Mouse (Mus musculus) gastrocnemius, postnatal 14 days (tissue): ENCODE data around the gene Susd3. TPM values are rescaled to one million over a fixed set of nuclear protein-coding genes. Genes with fewer than 3 reads are reported as not detected.

Experiments
- DNase-seq: peaks from one replicate; pipeline ENCODE4 v3.0.0; 2021; ENCODE audit warnings: mixed read lengths
- intact Hi-C: fragments of 180-260 bp; cut with DNase I; formaldehyde crosslinking; loops from one replicate; pipeline ENCODE4 v1.15.1; 2025; ENCODE audit warnings: low total_unique reads
- total RNA-seq, 2 experiments: library from RNA; stranded (reverse); gene quantifications; 2 replicates each; pipeline ENCODE4 v1.2.3; 2021

The Susd3 gene
- total RNA-seq, 2 experiments from 2014 or later, result 0.16 to 0.51 TPM

DNA sequence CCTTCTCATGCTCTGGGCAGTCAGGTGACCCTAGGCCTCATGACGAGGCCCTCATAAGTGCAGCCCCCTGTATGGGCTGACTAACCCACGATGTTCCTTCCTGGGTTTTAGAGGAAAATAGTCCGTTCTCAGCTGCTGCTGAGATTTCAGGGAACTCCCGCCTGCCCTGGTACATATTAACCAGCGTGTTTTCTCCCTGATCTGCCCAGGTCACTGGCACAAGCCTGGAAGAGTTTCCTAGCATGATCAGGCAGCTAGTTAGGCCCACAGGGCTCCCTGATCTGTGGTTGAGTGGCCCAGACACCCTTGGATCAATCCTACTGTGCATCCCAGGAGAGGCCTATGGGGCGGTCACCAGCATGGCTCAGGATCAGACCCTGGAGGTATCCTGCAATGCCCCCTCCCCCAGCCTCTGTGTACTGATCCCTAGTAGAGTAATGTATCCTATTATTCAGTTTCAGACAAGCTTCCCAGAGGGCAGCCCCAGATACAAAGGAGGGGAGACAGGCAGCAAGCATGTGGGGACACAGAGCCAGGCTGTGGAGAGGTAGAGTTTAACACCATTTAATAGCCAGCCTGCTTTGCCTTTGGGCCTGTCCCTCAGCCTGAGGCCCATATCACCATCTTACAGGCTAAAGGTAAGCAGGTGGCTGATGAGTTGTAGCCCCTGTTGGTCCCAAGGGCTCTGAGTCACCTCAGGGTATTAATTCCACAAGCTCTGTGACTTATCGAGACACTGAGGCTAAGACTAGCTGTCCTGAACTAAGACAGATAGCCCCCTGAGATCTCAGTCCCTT is 57.4 kb downstream of the Susd3 start:
- DNase-seq, result no peak
- intact Hi-C loops, result no loop called here

- DNase-seq, result peak; percentile 45
Measured at GRCm38 (mm10) chr13:49189970-49190870, 58.3 kb downstream of the Susd3 start.

DNA sequence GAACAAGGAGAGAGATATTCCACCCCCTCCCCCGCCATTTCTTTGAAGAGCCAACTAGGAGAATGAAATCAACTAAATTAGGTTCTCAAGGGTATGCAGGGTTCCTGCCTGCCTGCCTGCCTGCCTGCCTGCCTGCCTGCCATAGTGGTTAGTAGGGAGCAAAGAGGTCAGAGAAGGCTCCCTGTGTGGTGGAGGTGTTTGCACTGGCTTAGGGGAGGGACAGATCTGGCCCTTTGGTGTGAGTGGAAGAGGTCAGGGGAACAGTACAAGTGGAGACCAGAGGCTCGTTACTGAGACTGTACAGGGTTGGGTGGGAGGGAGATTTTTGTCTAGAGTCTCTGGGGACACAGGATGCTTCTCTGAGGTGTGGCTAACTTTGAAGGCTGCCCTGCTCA is 59.5 kb downstream of the Susd3 start:
- intact Hi-C loops, result no loop called here
- DNase-seq, result no peak

More at GRCm38 (mm10) chr13:49189970-49190870, 58.3 kb downstream of the Susd3 start:
- intact Hi-C loops, result no loop called here

DNA sequence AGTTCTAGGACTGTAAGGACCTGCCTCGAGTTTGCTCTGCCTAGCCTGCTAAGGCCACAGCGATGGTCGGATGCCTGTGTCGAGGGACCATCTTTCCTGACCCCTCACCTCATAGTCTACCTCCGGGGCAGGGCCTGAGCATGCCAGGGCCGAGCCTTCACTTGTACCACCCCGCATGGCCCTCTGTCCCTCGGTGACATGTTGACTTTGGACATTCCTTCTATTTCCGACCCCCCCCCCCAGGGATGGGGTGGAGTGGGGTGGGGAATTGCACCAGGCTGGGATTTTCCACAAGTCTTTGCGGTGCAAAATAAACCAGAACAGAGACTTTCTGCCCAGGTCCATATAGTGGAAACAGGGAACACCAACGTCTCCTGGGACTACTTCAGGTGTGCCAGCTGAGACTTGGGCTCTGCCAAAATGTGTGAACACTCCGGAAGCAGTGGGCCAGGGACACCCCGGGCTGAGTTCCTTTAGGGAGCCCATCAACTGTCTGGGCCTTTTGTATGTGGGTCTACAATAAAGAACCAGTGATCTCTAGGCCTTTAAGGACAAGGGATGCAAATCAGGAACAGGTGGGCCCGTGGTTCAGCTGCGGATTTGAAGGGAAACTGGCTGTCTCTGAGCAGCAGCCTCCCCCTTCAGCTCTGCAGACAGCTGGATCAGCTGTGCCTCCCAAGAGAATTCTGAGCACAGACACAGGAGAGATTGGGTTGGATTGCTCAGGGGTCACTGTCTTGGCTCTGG is 60.1 kb downstream of the Susd3 start:
- intact Hi-C loops, result no loop called here
- no peak for DNase-seq

DNA sequence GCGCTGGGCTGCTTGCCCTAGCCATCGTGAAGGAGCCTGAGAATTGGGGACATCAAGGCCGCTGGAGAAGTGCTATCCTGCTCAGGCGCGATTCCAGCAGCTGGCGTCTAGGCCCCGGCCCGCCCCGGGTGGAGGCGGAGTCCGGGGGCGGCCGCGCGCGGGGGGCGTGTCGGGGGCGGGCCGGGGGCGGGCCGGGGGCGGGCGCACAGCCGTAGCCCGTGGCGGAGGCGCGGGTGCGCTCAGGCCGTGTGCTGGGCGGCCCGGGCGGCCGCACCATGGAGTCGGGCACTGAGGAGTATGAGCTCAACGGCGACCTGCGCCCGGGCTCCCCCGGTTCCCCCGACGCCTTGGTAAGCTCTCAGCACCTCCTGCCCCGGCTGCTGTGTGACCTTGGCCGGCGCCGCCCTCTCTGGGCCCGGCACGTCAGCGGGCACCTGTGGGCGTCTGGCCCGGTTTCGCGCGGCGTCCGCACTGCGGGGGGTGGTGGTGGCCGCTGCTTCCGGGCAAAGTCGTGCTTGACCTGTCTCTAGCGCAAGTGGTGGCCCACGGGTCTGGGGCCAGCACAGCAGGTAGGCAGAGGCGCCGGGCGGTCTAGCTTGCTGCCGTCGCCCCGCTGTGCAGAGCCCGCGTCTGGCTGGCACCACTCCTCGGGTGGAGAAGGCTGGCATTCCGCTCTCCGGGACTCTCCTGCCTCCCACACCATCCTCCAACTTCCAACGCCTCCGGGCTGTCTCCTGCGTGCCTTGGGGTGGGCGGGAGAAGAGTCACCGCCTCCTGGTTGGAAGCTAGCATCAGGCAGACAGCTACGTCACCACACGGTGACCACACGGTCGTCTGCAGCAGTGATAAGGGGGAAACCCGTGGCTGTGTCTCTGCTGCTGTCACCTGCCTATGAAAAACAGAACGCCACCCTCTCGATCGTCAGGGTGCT is 61.0 kb downstream of the Susd3 start, which contains the start of gene Ninj1:
TSS of gene Ninj1 (plus strand) at position 198 of the 931 bp plus-strand sequence.
- intact Hi-C loops, result no loop called here
- peak; percentile 91 for DNase-seq

DNA sequence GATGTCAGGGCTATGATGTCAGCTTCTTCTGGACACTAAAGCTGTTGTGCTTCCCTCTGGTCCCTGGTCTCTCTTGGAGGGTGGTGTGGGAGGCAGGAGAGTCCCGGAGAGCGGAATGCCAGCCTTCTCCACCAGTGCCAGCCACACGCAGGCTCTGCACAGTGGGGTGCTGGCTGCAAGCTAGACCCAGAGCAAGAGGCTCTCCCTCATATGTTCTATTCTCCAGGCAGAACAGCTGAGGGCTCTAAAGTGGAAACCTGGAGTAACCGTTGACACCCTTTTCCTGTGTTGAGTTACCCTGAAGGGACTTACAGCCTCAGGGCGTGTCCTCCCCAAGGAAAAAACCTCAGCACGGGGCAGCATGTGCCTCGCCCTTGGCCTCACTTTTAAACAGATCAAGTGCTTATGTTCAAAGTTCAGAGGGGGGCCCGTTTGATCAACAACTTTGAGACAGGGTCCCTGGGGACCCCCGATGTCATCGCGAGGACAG is 61.7 kb downstream of the Susd3 start:
- DNase-seq, result no peak
- intact Hi-C loops, result no loop called here

GRCm38 (mm10) chr13:49183646-49184045 is 64.9 kb downstream of the Susd3 start:
- intact Hi-C loops, result no loop called here
- peak; percentile 35 for DNase-seq

- intact Hi-C loops, result no loop called here
- no peak for DNase-seq
Measured at GRCm38 (mm10) chr13:49183161-49183560, 65.3 kb downstream of the Susd3 start.

DNA sequence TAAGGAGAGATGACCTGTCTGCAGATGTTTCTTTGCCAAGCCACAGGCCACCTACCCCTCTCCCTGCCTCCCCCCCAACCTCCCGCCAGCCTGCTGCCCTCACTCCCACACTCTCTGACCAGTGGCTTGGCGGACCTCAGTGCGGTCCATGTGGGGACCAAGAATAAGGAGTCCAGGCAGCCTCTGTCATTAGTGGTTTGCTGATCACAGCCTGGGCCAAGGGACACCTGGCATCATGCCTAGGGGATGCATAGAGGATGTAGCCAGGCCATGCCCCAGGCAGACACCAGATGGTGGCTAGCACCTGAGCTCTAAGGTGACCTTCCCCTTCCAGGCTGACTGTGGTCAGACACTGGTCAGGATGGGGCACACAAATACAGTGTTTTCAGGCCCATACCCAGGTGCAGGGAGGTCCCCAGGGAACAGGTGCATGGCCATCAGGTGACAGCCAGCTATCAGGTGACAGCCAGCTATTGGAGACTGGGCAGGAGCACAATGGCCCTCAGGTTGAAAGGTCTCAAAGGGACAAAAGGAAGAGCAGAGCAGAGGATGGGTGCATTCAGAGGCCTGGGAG is 67.0 kb downstream of the Susd3 start:
- DNase-seq, result no peak

GRCm38 (mm10) chr13:49180691-49181090 is 67.8 kb downstream of the Susd3 start:
- intact Hi-C loops, result no loop called here
- no peak for DNase-seq

More for the DNA sequence above, 67.0 kb downstream of the Susd3 start:
- intact Hi-C loops, result no loop called here

Other genes starting within 250 kb of the Susd3 start
- gene Wnk2, start 100.7 kb downstream of the Susd3 start, total RNA-seq, result 10 to 100 TPM; 41.7 to 45.1 TPM
- gene Ninj1, start 61.2 kb downstream of the Susd3 start, total RNA-seq, result 10 to 100 TPM; 12.4 to 16.8 TPM
- 10 to 100 TPM; 48.0 to 48.7 TPM for gene Card19, start 32.7 kb downstream of the Susd3 start, total RNA-seq
- 1 to 10 TPM in 1 of 2 experiments, under 1 TPM in 1; 0.93 to 1.3 TPM for gene Fgd3, start 71.6 kb upstream of the Susd3 start, total RNA-seq
- gene Bicd2, start 92.9 kb upstream of the Susd3 start, total RNA-seq, result 10 to 100 TPM; 20.5 to 21.2 TPM
- gene Ippk, start 172.5 kb upstream of the Susd3 start, total RNA-seq, result 1 to 10 TPM; 5.1 to 6.6 TPM
- 1 to 10 TPM; 1.7 to 2.1 TPM for gene Tes3-ps, start 244.6 kb upstream of the Susd3 start, total RNA-seq